In genomic region chr5:96340564-96340963, GRCm38 (mm10) we compare ENCODE assay signal across 15 mouse cellular contexts. TPM values are rescaled to one million over a fixed set of nuclear protein-coding genes. Genes with fewer than 3 reads are reported as not detected.
"Had no signal": no experiment of that assay in that cellular context is flagged by ENCODE, and none has a peak within 500 bp of the region (broad histone marks: within the 10 kb centered on the region; RNA-seq: fewer than 3 reads in every experiment).

No protein-coding gene starts in this region.

- H3K4me3 ChIP-seq: embryonic facial prominence, embryonic 10.5 days; embryonic facial prominence, embryonic 12.5 days; embryonic facial prominence, embryonic 13.5 days; embryonic facial prominence, embryonic 15.5 days; erythroblast, embryonic 14.5 days; forebrain, embryonic 10.5 days; forebrain, embryonic 12.5 days; forebrain, embryonic 13.5 days; forebrain, embryonic 15.5 days; gastrocnemius, adult 2 months; heart, adult 2 months had no signal

- H3K36me3 ChIP-seq: embryonic facial prominence, embryonic 10.5 days; embryonic facial prominence, embryonic 12.5 days; embryonic facial prominence, embryonic 13.5 days; embryonic facial prominence, embryonic 15.5 days; forebrain, embryonic 10.5 days; forebrain, embryonic 12.5 days; forebrain, embryonic 15.5 days had no signal

- H3K4me2 ChIP-seq: embryonic facial prominence, embryonic 12.5 days; embryonic facial prominence, embryonic 13.5 days; embryonic facial prominence, embryonic 15.5 days; forebrain, embryonic 12.5 days; forebrain, embryonic 13.5 days; forebrain, embryonic 15.5 days had no signal

- H3K27me3 ChIP-seq: embryonic facial prominence, embryonic 12.5 days; embryonic facial prominence, embryonic 13.5 days; embryonic facial prominence, embryonic 15.5 days; forebrain, embryonic 12.5 days; forebrain, embryonic 13.5 days; forebrain, embryonic 15.5 days had no signal

- ATAC-seq: forebrain, embryonic 13.5 days; forebrain, embryonic 14.5 days; forebrain, embryonic 15.5 days; forebrain, embryonic 16.5 days; forebrain, postnatal 0 days had no signal

RNA-seq across cellular contexts. Expression of gene Fras1, which starts 33.2 kb away (rescaled TPM):
- total RNA-seq: common myeloid progenitor, adult 5-6 weeks had no signal
